Mouse (Mus musculus) right cerebral cortex, postnatal 14 days (tissue): Measurements from ENCODE around the gene Gpc4.

Source experiments
- DNase-seq: peaks from one replicate; pipeline ENCODE4 v3.0.0; 2022

Gpc4 gene

GRCm38 (mm10) chrX:52144491-52144890 is 20.6 kb downstream of the Gpc4 start:
- DNase-seq = no peak

GRCm38 (mm10) chrX:52140316-52140715 is 24.7 kb downstream of the Gpc4 start:
- DNase-seq = no peak

GRCm38 (mm10) chrX:52138461-52139075 is 26.5 kb downstream of the Gpc4 start:
- no peak for DNase-seq

- DNase-seq = no peak
These were observed 27.0 kb downstream of the Gpc4 start for GRCm38 (mm10) chrX:52138033-52138432.

- DNase-seq = no peak
These were observed 28.5 kb downstream of the Gpc4 start for GRCm38 (mm10) chrX:52136525-52136924.

GRCm38 (mm10) chrX:52129604-52130003 is 35.4 kb downstream of the Gpc4 start:
- no peak for DNase-seq

- DNase-seq = no peak
These were observed 36.3 kb downstream of the Gpc4 start for GRCm38 (mm10) chrX:52128794-52129193.

GRCm38 (mm10) chrX:52113651-52114050 is 51.4 kb downstream of the Gpc4 start:
- no peak for DNase-seq

GRCm38 (mm10) chrX:52109663-52110062 is 55.4 kb downstream of the Gpc4 start:
- no peak for DNase-seq

- no peak for DNase-seq
These were observed 56.1 kb downstream of the Gpc4 start for GRCm38 (mm10) chrX:52108966-52109365.

- DNase-seq = no peak
These were observed 61.3 kb downstream of the Gpc4 start for GRCm38 (mm10) chrX:52103771-52104170.

- no peak for DNase-seq
These were observed 63.1 kb downstream of the Gpc4 start for GRCm38 (mm10) chrX:52101940-52102339.

- no peak for DNase-seq
These were observed 63.6 kb downstream of the Gpc4 start for GRCm38 (mm10) chrX:52101445-52101844.

GRCm38 (mm10) chrX:52087726-52088348 is 77.2 kb downstream of the Gpc4 start:
- DNase-seq = peak; percentile 11

- DNase-seq = no peak
These were observed 78.0 kb downstream of the Gpc4 start for GRCm38 (mm10) chrX:52086885-52087573.

GRCm38 (mm10) chrX:52083557-52083956 is 81.5 kb downstream of the Gpc4 start:
- DNase-seq = no peak

GRCm38 (mm10) chrX:52072410-52072809 is 92.6 kb downstream of the Gpc4 start:
- no peak for DNase-seq

GRCm38 (mm10) chrX:52053416-52053815 is 111.6 kb downstream of the Gpc4 start:
- no peak for DNase-seq

GRCm38 (mm10) chrX:52052011-52052410 is 113.0 kb downstream of the Gpc4 start:
- DNase-seq = no peak

GRCm38 (mm10) chrX:52050941-52051340 is 114.1 kb downstream of the Gpc4 start:
- no peak for DNase-seq

- DNase-seq = no peak
These were observed 125.2 kb downstream of the Gpc4 start for GRCm38 (mm10) chrX:52039875-52040274.

GRCm38 (mm10) chrX:52030146-52030545 is 134.9 kb downstream of the Gpc4 start:
- no peak for DNase-seq

- DNase-seq = no peak
These were observed 147.4 kb downstream of the Gpc4 start for GRCm38 (mm10) chrX:52017660-52018059.
